Mouse (Mus musculus) liver, postnatal 0 days (tissue): ENCODE measurements around the gene Cmtm6. TPM values are rescaled to one million over a fixed set of nuclear protein-coding genes. Genes with fewer than 3 reads are reported as not detected.

ENCODE experiments used
- ATAC-seq: fragments of 200-750 bp; cut with Nextera tagmentation; 2 replicates; pipeline ENCODE4 v1.8.0; 2017; ENCODE audit warnings: mild to moderate bottlenecking, moderate library complexity
- DNase-seq: peaks from one replicate; pipeline ENCODE4 v3.0.0-alpha.2; 2016
- H3K27ac ChIP-seq: fragments of 300-500 bp; sonication (generic); 2 replicates; pipeline ENCODE4 v1.5.1; 2014; ENCODE audit warnings: antibody characterized with exemption, moderate library complexity, mild to moderate bottlenecking, low read depth
- H3K27me3 ChIP-seq: fragments of 300-500 bp; sonication (generic); 2 replicates; pipeline ENCODE4 v1.6.1; 2014; ENCODE audit warnings: low read length, control low read depth, mixed read lengths; ENCODE audit not compliant: insufficient read depth
- H3K36me3 ChIP-seq: fragments of 300-500 bp; sonication (generic); replicated peaks from 2 replicates; pipeline ENCODE4 v1.6.1; 2014; ENCODE audit warnings: mild to moderate bottlenecking, control low read depth, low read length, moderate library complexity, mixed read lengths; ENCODE audit not compliant: insufficient read depth
- H3K4me1 ChIP-seq: fragments of 300-500 bp; sonication (generic); 2 replicates; pipeline ENCODE4 v1.6.1; 2014; ENCODE audit warnings: antibody characterized with exemption, mild to moderate bottlenecking, control low read depth; ENCODE audit not compliant: insufficient read depth
- H3K4me2 ChIP-seq: fragments of 300-500 bp; sonication (generic); 2 replicates; pipeline ENCODE4 v1.6.1; 2014; ENCODE audit warnings: low read depth, mild to moderate bottlenecking, low read length, moderate library complexity, mixed read lengths
- H3K4me3 ChIP-seq: fragments of 300-500 bp; sonication (generic); 2 replicates; pipeline ENCODE4 v1.5.1; 2014; ENCODE audit warnings: low read depth, low read length
- H3K9ac ChIP-seq: fragments of 300-500 bp; sonication (generic); replicated peaks from 2 replicates; pipeline ENCODE4 v1.6.1; 2014; ENCODE audit warnings: mild to moderate bottlenecking, moderate library complexity
- H3K9me3 ChIP-seq: fragments of 300-500 bp; sonication (generic); 2 replicates; pipeline ENCODE4 v1.6.1; 2016; ENCODE audit warnings: mild to moderate bottlenecking, control low read depth, low read length, mixed read lengths
- CTCF ChIP-seq: sonication (generic); IDR thresholded peaks from 2 replicates; pipeline ENCODE4 v1.5.1; 2016; ENCODE audit warnings: antibody characterized with exemption, low read depth
- EP300 ChIP-seq: IDR thresholded peaks from 2 replicates; pipeline ENCODE4 v1.6.1; 2016; ENCODE audit warnings: antibody characterized with exemption, low read depth, mild to moderate bottlenecking
- WGBS: fragments of 180-500 bp; shearing (Covaris S2); extraction: QIAGEN DNeasy Blood & Tissue Kit; methylation state at CpG from one replicate; pipeline ENCODE4 v1.1.7; 2014; ENCODE audit not compliant: insufficient replicate concordance; 5-methylcytosine and 5-hydroxymethylcytosine counted together
- polyA plus RNA-seq: library from polyadenylated mRNA; unstranded; fragments of >200 nt; fragmentation: Nextera tagmentation; extraction: Ambion mirVana; gene quantifications from 2 replicates; pipeline ENCODE4 v1.2.1, GENCODE M21; 2015

Cmtm6 gene
- polyA plus RNA-seq, 1 experiment from 2014 or later: 30.1 TPM

GRCm38 (mm10) chr9:114778877-114779276 lies 48.0 kb downstream of the Cmtm6 start:
- Histone ChIP-seq H3K27ac (0 out of 2 replicates have a peak overlapping the region, but pooled peaks have one; percentile 2), H3K4me2 (no peak overlapping the region; the same call in 1 of the 2 replicates), H3K9me3 (no peaks in the 10 kb centered on the region), H3K9ac (no peak overlapping the region), H3K36me3 (no peaks in the 10 kb centered on the region), H3K27me3 (no peaks in the 10 kb centered on the region), H3K4me1 (peaks cover 20% of the 10 kb centered on the region), H3K4me3 (no peak overlapping the region)
- DNase-seq: no peak
- no peak for ATAC-seq
- whole genome bisulfite sequencing: 70% methylated on average over 7 of the region's 7 CpGs
- TF ChIP-seq EP300: no peak
- no peak for TF ChIP-seq CTCF

DNA sequence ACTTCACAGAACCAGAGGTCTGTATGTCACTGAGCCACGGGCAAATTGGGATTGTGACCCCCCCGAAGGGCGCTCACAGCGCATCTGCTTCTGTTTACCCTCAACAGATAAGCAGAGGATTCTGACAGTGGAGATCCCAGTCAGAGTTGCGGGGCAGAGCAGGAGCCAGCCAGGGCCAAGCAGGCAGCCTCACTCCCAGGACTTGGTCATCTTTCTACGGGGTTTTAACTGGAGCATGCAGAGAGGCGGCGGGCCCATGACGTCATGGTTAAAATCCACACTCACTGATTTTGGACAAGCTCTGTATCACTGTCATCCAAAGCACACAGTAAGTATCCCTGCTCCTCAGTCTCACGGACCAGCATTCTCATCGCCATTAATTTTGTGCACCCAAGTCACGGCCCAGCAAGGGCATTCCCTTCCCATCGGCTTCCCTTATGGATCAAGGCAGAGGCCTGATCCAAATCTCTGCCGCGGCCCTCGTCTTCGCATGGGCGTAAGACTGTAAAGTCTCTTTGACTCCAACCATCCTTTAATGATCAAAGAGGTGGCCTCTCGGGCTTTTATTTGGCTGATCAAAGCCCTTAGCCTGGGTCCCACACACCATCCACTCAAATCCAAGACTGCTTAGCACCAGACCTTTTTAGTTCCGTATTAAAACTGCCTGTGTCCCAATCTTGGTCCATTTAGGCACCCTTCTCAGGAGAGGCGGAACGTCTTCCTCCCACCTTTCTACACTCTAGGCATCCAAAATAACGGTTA lies 49.2 kb downstream of the Cmtm6 start:
- WGBS: 13% methylated on average over 23 of the region's 23 CpGs
- Histone ChIP-seq H3K9me3 (no peaks in the 10 kb centered on the region), H3K36me3 (no peaks in the 10 kb centered on the region), H3K27ac (peak overlapping the region; percentile 93), H3K9ac (peak overlapping the region; percentile 81), H3K27me3 (no peaks in the 10 kb centered on the region), H3K4me2 (peak overlapping the region; percentile 86), H3K4me3 (peak overlapping the region; percentile 65), H3K4me1 (peaks cover 20% of the 10 kb centered on the region)
- DNase-seq (peak; percentile 29), ATAC-seq (0 out of 2 replicates have a peak, but pooled peaks have one; percentile 0)
- TF ChIP-seq EP300: no peak
- TF ChIP-seq CTCF: no peak

GRCm38 (mm10) chr9:114780746-114781525 lies 50.0 kb downstream of the Cmtm6 start:
- Histone ChIP-seq H3K27ac (peak overlapping the region; percentile 93), H3K4me3 (peak overlapping the region; percentile 65), H3K4me2 (peak overlapping the region; percentile 86), H3K4me1 (peaks cover 24% of the 10 kb centered on the region), H3K9me3 (no peaks in the 10 kb centered on the region), H3K9ac (peak overlapping the region; percentile 81), H3K36me3 (no peaks in the 10 kb centered on the region), H3K27me3 (no peaks in the 10 kb centered on the region)
- WGBS: under 1% methylated on average over 37 of the region's 38 CpGs
- DNase-seq: peak; percentile 69
- peak; percentile 55 for ATAC-seq
- TF ChIP-seq CTCF (no peak), EP300 (no peak)

DNA sequence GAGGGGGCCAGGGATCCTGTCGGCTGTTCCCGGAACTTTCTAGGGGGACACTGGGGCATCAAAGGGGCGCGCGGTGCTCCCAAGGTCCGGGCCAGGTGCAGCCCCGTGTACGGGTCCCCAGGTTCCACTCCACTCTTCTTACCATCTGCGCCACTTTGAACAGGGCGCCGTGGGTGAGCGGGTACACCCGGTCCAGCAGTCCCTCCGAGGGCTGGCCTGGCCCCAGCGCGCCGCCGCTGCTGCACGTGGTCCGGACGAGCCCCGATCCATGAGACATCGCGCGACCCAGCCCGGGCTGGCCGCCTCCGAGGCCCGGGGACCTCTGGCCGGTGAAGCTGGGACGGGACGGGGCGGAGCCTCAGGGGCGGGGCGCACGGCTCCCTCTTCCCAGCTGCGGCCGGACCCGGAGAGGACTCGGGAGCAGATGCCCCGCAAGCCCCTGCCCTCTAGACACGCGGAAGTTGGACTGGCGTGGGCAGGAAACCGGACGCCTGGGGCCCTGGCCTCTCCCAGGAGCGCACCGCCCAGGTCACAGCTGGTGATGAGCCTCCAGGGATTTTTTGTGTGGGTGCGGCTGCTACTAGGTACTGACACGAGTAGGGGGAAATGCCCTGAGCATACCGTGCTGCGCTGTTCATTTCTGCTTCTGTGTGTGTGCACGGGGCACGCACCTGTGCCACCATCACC lies 50.8 kb downstream of the Cmtm6 start, which contains the start of gene Cmtm7:
Gene Cmtm7 (minus strand): TSS at position 331 of the 687 bp plus-strand sequence.
- Histone ChIP-seq H3K4me1 (peaks cover 24% of the 10 kb centered on the region), H3K4me2 (peak within 1 kb of the TSS; percentile 86), H3K27ac (peak within 1 kb of the TSS; percentile 93), H3K36me3 (no peaks in the 10 kb centered on the region), H3K9ac (peak within 1 kb of the TSS; percentile 81), H3K27me3 (no peaks in the 10 kb centered on the region), H3K9me3 (no peaks in the 10 kb centered on the region), H3K4me3 (peak within 1 kb of the TSS; percentile 65)
- peak; percentile 84 for DNase-seq
- TF ChIP-seq EP300 (no peak), CTCF (no peak)
- WGBS: under 1% methylated on average over 50 of the region's 54 CpGs
- peak; percentile 83 for ATAC-seq

GRCm38 (mm10) chr9:114785432-114786125 lies 54.7 kb downstream of the Cmtm6 start:
- no peak overlapping the region for H3K4me3 ChIP-seq
- DNase-seq (no peak), ATAC-seq (no peak)
- no peak overlapping the region for H3K9ac ChIP-seq
- no peaks in the 10 kb centered on the region for H3K9me3 ChIP-seq
- H3K4me2 ChIP-seq: no peak overlapping the region
- H3K27ac ChIP-seq: peak overlapping the region; percentile 34; the same call in 1 of the 2 replicates
- H3K4me1 ChIP-seq: peaks cover 12% of the 10 kb centered on the region
- TF ChIP-seq CTCF (no peak), EP300 (no peak)
- H3K27me3 ChIP-seq: no peaks in the 10 kb centered on the region
- WGBS: 29% methylated on average over 16 of the region's 16 CpGs
- H3K36me3 ChIP-seq: no peaks in the 10 kb centered on the region
